Mouse (Mus musculus): ENCODE measurements around the gene Bckdhb. TPM values are rescaled to one million over a fixed set of nuclear protein-coding genes. Genes with fewer than 3 reads are reported as not detected.
"Not testable (repeated sequence)": the region's sequence is repeated elsewhere in the genome, so short reads cannot be mapped to it uniquely, and the experiment has no call there.

Gene Bckdhb
- total RNA-seq, 2 experiments from 2014 or later: 57.4 to 75.0 TPM

DNA sequence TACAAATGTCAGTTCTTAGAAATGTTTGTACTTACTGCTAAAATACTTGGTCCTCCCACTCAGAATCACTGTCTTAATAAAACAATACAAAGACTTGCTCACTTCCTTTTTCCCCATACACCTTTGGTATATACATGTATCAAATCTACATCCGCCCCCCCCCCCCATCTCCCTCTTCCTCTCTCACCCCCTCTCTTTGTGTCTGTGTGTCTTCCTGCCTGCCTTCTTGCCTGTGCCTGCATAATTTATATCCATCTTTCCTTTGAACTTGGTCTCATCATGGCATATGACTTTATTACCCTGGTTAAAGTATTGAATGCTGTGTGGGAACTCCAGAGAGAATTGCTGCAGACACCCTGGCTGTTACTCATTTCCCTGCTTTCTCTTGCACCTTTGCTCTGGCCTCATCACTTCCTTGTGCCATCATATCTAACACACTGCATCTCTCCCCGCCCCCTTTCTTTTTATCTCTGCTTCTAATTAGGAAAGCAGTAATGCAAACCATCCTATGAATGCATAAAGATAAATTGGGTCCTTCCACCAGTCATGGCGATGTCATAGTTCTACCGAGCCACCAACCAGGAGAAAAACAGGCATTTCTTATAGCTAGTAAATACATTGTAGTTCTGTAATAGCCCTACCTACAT lies 116.8 kb downstream of the Bckdhb start:
- no peak for DNase-seq (ENCODE audit: low spot score in 2 of 2)

- no peak for DNase-seq (ENCODE audit: low spot score in 2 of 2)
Observed at GRCm38 (mm10) chr9:84042539-84042938, 117.6 kb downstream of the Bckdhb start.

DNA sequence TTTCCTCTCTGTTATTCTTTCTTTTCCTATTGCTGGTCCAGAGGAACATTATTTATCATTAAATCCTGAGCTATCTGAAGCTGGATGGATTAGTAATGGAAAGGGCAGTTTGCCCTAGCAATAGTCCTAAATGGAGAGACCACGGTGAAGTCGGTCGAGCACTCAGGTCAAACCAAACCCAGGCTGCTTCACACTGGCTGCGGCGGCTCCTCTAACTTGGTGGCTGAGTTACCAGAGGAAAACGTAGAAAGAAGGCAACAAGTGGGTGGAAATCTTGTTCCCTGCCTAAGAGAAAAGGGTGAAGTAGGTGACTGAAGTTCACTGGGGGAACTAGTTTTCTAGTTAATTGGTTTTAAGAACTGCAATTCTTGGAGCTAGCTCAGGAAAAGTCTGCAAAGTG lies 119.2 kb downstream of the Bckdhb start:
- DNase-seq (ENCODE audit: low spot score in 2 of 2): no peak

- no peak for DNase-seq (ENCODE audit: low spot score in 2 of 2)
Observed at GRCm38 (mm10) chr9:84045632-84046031, 120.7 kb downstream of the Bckdhb start.

GRCm38 (mm10) chr9:84046334-84046733 lies 121.4 kb downstream of the Bckdhb start:
- DNase-seq (ENCODE audit: low spot score in 2 of 2): no peak

DNA sequence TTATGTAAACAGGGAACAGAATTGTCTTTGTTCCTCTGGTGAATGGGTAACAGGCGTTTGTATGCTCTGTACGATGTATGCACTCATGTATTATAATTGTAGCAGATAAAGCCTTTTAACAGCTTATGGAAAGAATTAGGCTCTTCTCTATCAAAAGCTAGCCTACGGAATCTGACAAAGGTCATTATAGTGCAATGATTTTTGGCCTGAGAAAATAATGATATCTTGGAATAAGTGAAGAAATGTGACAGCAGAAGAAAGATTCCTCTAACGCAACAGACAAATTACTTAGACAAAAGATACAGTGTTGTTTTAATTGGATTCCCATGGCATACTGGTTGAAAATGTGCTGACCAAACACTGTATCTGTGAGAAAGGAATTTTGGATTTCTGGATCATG lies 122.0 kb downstream of the Bckdhb start:
- no peak for DNase-seq (ENCODE audit: low spot score in 2 of 2)

- DNase-seq (ENCODE audit: low spot score in 2 of 2): no peak
Observed at GRCm38 (mm10) chr9:84047436-84047835, 122.5 kb downstream of the Bckdhb start.

DNA sequence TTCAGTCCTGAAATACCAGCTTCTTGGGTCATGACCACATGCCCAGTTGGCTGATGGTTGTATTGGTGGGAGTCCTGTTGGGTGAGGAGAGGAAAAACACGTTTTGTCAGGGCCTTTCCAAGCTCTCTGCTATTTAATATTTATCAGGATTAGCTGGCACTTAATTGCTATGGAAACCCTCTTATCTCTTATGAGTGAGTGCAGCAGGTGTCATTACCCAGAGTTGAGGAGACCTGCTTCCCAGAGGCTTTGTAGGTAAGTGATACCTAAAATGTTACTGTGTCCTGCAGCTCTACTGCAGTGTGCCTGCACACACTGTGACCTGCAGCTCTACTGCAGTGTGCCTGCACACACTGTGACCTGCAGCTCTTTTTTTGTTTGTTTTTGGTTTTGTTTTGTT lies 124.2 kb downstream of the Bckdhb start:
- no peak for DNase-seq (ENCODE audit: low spot score in 2 of 2)

DNA sequence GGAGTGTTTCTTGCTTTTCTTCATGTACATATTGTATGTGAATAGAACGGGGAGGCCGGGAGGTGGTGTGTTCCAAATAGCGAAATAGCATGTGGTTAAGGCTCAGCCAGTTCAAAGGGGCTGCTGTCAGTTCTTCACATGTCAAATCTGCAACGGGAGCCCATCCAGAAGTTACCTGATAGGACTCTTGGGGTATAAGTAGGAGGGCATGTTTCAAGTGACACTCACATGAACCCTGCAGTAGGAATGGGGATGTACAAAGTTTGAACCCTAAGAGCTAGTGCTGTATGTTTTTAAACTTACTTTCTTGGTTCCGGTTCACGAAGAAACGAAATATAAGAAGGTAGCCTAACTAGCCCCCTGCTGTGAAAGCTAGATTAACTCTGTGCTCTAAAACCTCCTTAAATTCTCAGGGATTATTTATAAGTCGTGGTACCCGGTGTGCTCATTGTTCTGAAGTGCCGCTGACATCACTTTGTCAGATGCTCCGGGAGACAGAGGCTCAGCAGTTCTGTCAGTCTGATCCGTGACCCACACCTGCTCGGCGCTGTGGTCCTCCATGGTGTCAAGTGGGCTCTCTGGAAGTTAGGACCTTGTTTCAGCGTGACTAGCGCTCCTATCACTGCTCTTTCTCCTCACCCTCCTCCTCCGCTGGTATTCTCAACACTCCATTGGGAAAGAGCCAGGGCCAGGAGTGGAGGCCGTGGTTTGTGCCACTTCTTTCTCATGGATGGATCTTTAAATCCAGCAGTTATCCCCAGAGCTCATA lies 126.1 kb downstream of the Bckdhb start:
- no peak for DNase-seq (ENCODE audit: low spot score in 2 of 2)

GRCm38 (mm10) chr9:84055125-84055807 lies 130.3 kb downstream of the Bckdhb start:
- no peak for DNase-seq (ENCODE audit: low spot score in 2 of 2)

DNA sequence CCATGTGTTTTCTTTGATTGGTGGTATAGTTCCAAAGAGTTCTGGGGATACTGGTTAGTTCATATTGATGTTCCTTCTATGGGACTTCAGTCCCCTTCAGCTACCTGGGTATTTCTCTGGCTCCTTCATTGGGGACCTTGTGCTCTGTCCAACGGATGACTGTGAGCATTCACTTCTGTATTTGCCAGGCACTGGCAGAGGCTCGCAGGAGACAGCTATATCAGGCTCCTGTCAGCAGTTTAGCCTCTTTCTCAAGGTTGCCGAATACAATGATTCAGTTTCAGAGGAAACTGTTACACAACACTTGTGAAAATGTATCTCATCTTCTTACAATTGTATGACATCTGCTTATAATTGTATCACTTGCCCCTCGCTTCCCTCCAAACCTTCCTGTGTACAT lies 135.8 kb downstream of the Bckdhb start:
- not testable (repeated sequence) for DNase-seq (ENCODE audit: low spot score in 2 of 2)

DNA sequence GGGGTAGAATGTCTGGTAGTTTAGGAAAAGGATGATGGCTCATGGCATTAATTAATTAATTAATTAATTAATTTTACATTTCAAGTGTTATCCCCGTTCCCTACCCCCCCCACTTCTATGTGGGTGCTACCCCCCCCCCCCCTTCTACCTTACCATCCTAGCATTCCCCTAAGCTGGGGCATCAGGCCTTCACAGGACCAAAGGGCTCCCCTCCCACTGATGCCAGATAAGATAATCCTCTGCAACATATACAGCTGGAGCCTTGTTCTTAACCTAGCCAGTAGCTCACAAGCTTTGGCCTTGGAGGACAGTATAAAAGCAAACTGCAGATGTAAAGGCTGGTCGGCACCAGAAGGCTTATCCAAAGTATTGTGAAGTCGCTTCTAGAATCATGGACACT lies 138.7 kb downstream of the Bckdhb start:
- DNase-seq (ENCODE audit: low spot score in 2 of 2): no peak

DNA sequence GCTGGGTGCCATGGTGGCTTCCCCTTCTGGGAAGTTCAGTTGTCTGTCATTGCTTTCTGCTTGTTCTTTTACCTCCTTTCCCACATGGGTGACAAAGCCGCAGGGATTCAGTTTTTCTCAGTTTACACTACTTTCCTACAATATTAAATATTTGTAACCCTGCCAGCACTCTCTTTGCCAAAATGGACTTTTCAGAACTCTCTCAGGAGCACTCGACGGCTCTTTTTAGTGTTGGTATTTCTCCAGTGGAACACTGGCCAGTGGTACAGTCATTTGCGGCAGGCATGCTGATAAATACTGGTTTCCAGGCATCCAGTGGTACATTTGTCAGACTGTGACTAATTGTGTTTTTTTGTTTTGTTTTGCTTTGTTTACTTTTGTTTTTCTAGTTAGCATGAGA lies 139.2 kb downstream of the Bckdhb start:
- DNase-seq (ENCODE audit: low spot score in 2 of 2): no peak

DNA sequence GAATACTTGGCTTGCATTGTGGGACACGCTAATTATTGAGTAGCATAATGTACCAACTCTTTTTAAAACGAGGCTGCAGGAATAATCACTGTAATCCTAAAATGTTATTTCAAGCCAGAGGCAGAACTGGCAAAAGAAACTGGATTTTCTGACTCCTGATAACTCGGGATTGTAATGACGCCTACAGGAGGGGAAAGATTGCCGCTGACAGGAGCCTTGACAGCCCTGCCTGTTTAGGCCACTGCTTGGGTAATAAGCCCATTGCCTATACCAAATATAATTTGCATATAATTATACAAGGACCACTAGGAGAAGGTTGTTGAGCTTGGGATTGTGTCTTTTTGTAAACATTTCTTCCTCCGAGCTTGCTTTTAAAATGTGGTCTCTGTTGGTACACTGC lies 145.3 kb downstream of the Bckdhb start:
- DNase-seq (ENCODE audit: low spot score in 2 of 2): no peak

- no peak for DNase-seq (ENCODE audit: low spot score in 2 of 2)
Observed at GRCm38 (mm10) chr9:84070740-84071139, 145.8 kb downstream of the Bckdhb start.

GRCm38 (mm10) chr9:84072534-84072933 lies 147.6 kb downstream of the Bckdhb start:
- no peak for DNase-seq (ENCODE audit: low spot score in 2 of 2)

GRCm38 (mm10) chr9:84073237-84073636 lies 148.3 kb downstream of the Bckdhb start:
- no peak for DNase-seq (ENCODE audit: low spot score in 2 of 2)

GRCm38 (mm10) chr9:84083551-84083950 lies 158.6 kb downstream of the Bckdhb start:
- no peak for DNase-seq (ENCODE audit: low spot score in 2 of 2)

DNA sequence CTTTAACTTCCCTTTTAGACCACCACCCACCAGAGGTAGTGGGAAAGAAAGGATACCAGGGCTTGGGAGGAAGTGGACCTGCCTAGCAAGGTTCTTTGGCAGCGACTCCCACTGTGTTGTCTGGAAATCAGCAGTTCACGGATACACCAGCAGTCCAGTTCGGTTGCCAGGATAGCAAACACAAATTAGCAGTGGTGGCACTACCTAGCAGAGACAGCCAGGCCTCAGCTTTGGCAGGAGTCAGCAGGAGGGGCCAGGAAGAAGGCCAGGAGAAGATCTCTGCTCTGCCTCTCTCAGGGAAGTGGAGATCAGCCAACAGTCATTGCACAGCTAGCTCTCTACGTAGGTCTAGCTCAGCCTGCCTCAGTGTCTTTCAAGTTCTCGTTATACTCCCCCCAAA lies 159.7 kb downstream of the Bckdhb start:
- no peak for DNase-seq (ENCODE audit: low spot score in 2 of 2)

DNA sequence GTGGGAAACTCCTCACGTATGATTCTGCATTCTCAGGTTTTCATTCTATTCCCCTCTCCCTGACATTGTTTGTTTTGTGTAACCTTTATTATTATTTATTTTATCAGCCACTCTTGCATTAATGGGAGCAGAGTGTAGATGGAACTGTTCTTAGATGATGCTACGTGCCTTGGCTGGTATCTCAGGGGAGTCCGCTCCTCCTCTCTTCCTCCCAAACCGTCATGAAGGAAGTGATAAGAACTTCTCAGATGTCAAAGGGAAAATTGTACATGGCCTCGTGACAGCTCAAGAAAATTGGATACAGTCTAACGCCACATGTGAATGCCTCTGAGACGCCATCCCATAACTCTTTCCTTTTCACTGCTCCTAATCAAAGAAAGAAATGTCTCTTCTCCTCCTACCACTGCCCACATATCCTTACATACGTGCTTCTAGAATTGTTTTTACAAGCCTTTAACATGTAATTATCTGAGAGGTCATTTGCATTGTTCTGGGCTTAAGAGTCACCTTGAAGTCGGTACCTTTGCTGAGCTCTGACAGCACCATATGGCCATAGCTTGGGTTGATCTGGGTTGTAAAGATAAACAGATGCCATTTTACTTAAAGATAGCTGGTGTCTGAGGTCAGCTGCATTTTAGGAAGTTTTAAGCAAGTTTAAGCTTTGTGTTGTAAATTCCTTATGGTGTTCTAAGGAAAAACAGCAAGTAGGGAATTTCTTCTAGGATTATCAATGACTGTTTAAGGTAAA lies 165.5 kb downstream of the Bckdhb start:
- DNase-seq (ENCODE audit: low spot score in 2 of 2): no peak

- DNase-seq (ENCODE audit: low spot score in 2 of 2): no peak
Observed at GRCm38 (mm10) chr9:84092994-84093393, 168.0 kb downstream of the Bckdhb start.

DNA sequence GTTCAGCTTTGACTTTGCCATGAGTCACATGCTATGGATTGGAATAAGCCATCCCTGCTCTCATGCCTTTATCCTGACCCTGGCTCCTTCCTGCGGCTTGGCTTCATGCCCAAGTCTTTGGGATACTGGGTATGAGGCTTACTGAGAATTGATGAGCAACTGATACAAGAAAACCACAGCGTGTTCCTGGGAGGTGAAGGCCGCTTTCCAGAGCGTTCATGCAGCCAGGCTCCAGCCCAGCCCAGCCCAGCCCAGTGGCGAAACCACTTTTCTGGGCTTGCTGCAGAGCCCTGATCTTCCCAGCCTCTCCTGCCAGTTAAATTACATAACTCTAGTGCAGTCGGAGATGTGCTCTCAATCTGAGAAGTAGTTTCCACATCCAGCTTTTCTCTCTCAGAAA lies 169.2 kb downstream of the Bckdhb start:
- no peak for DNase-seq (ENCODE audit: low spot score in 2 of 2)
